Mouse (Mus musculus) lung, postnatal 0 days (tissue): ENCODE results near the gene Hspb1. TPM values are rescaled to one million over a fixed set of nuclear protein-coding genes. Genes with fewer than 3 reads are reported as not detected.

Source experiments
- ATAC-seq: fragments of 200-750 bp; cut with Nextera tagmentation; 2 replicates; pipeline ENCODE4 v1.8.0; 2017; ENCODE audit warnings: moderate library complexity
- DNase-seq: peaks from one replicate; pipeline ENCODE4 v3.0.0-alpha.2; 2016; ENCODE audit warnings: low spot score
- H3K27ac ChIP-seq: fragments of 300-500 bp; sonication (generic); 2 replicates; pipeline ENCODE4 v1.5.1; 2014; ENCODE audit warnings: antibody characterized with exemption, mild to moderate bottlenecking, low read length, mixed read lengths
- H3K27me3 ChIP-seq: fragments of 300-500 bp; sonication (generic); replicated peaks from 2 replicates; pipeline ENCODE4 v1.6.1; 2014; ENCODE audit warnings: low read length, mixed read lengths; ENCODE audit not compliant: insufficient read depth
- H3K36me3 ChIP-seq: fragments of 300-500 bp; sonication (generic); 2 replicates; pipeline ENCODE4 v1.6.1; 2014; ENCODE audit warnings: low read length, mixed read lengths; ENCODE audit not compliant: insufficient read depth
- H3K4me1 ChIP-seq: fragments of 300-500 bp; sonication (generic); 2 replicates; pipeline ENCODE4 v1.6.1; 2014; ENCODE audit warnings: antibody characterized with exemption, low read depth, low read length, mixed read lengths; ENCODE audit not compliant: insufficient read depth
- H3K4me2 ChIP-seq: fragments of 300-500 bp; sonication (generic); replicated peaks from 2 replicates; pipeline ENCODE4 v1.6.1; 2014; ENCODE audit warnings: low read depth, mild to moderate bottlenecking, low read length, moderate library complexity, mixed read lengths
- H3K4me3 ChIP-seq: fragments of 300-500 bp; sonication (generic); 2 replicates; pipeline ENCODE4 v1.5.1; 2014; ENCODE audit warnings: low read depth, low read length
- H3K9ac ChIP-seq: fragments of 300-500 bp; sonication (generic); replicated peaks from 2 replicates; pipeline ENCODE4 v1.6.1; 2014; ENCODE audit warnings: low read depth, mild to moderate bottlenecking
- H3K9me3 ChIP-seq: fragments of 300-500 bp; sonication (generic); 2 replicates; pipeline ENCODE4 v1.6.1; 2016; ENCODE audit warnings: low read length, mixed read lengths
- CTCF ChIP-seq: IDR thresholded peaks from 2 replicates; pipeline ENCODE4 v1.5.1; 2016; ENCODE audit warnings: antibody characterized with exemption, mild to moderate bottlenecking
- EP300 ChIP-seq: IDR thresholded peaks from 2 replicates; pipeline ENCODE4 v1.6.1; 2016; ENCODE audit warnings: antibody characterized with exemption, mild to moderate bottlenecking, control low read depth
- WGBS: fragments of 180-500 bp; shearing (Covaris S2); extraction: QIAGEN DNeasy Blood & Tissue Kit; methylation state at CpG from one replicate; pipeline ENCODE4 v1.1.7; 2014; 5-methylcytosine and 5-hydroxymethylcytosine counted together
- polyA plus RNA-seq: library from polyadenylated mRNA; unstranded; fragments of >200 nt; fragmentation: Nextera tagmentation; extraction: Ambion mirVana; gene quantifications from 2 replicates; pipeline ENCODE4 v1.2.1, GENCODE M21; 2015

Gene Hspb1
- polyA plus RNA-seq, 1 experiment from 2014 or later, result 248 TPM

GRCm38 (mm10) chr5:135932359-135932758, 44.6 kb downstream of the Hspb1 start:
- no peak for ATAC-seq
- Histone ChIP-seq H3K9ac (no peak overlapping the region), H3K4me2 (no peak overlapping the region), H3K9me3 (no peaks in the 10 kb centered on the region), H3K4me3 (no peak overlapping the region), H3K27ac (no peak overlapping the region), H3K36me3 (peaks cover 17% of the 10 kb centered on the region; the same call in 1 of the 2 replicates), H3K27me3 (no peaks in the 10 kb centered on the region), H3K4me1 (peaks cover 4% of the 10 kb centered on the region; the same call in 1 of the 2 replicates)
- 62% methylated on average over 2 of the region's 2 CpGs for WGBS
- peak; percentile 53 for DNase-seq
- TF ChIP-seq CTCF (no peak), EP300 (no peak)

- no peak for ATAC-seq
- no peak for DNase-seq
- 6% methylated on average over 12 of the region's 12 CpGs for WGBS
Measured at GRCm38 (mm10) chr5:135933222-135933899, 45.6 kb downstream of the Hspb1 start.

GRCm38 (mm10) chr5:135933900-135934441, 46.3 kb downstream of the Hspb1 start:
- Histone ChIP-seq H3K4me3 (peak overlapping the region; percentile 93), H3K9me3 (no peaks in the 10 kb centered on the region), H3K4me1 (peaks cover 4% of the 10 kb centered on the region; the same call in 1 of the 2 replicates), H3K27me3 (no peaks in the 10 kb centered on the region), H3K4me2 (peak overlapping the region; percentile 77), H3K27ac (peak overlapping the region; percentile 96), H3K36me3 (peaks cover 15% of the 10 kb centered on the region; the same call in 1 of the 2 replicates), H3K9ac (peak overlapping the region; percentile 66)
- DNase-seq, result peak; percentile 65
- under 1% methylated on average over 33 of the region's 35 CpGs for WGBS
- peak; percentile 51 for ATAC-seq
- TF ChIP-seq CTCF, result no peak
- no peak for TF ChIP-seq EP300

More at GRCm38 (mm10) chr5:135933222-135933899, 45.6 kb downstream of the Hspb1 start:
- TF ChIP-seq EP300, result no peak
- no peak for TF ChIP-seq CTCF
- Histone ChIP-seq H3K36me3 (peaks cover 15% of the 10 kb centered on the region; the same call in 1 of the 2 replicates), H3K9me3 (no peaks in the 10 kb centered on the region), H3K4me2 (peak overlapping the region; percentile 77), H3K9ac (peak overlapping the region; percentile 66), H3K27me3 (no peaks in the 10 kb centered on the region), H3K4me1 (peaks cover 4% of the 10 kb centered on the region; the same call in 1 of the 2 replicates), H3K4me3 (peak overlapping the region; percentile 93), H3K27ac (peak overlapping the region; percentile 96)

GRCm38 (mm10) chr5:135934481-135935175, 46.9 kb downstream of the Hspb1 start, which contains the start of gene Ywhag:
TSS of gene Ywhag (minus strand) at chr5:135934616.
- peak; percentile 86 for TF ChIP-seq CTCF
- TF ChIP-seq EP300, result peak; percentile 64
- ATAC-seq (peak; percentile 97), DNase-seq (peak; percentile 99)
- Histone ChIP-seq H3K27me3 (no peaks in the 10 kb centered on the region), H3K4me1 (peaks cover 4% of the 10 kb centered on the region; the same call in 1 of the 2 replicates), H3K9ac (peak within 1 kb of the TSS; percentile 66), H3K9me3 (no peaks in the 10 kb centered on the region), H3K4me3 (peak within 1 kb of the TSS; percentile 93), H3K4me2 (peak within 1 kb of the TSS; percentile 77), H3K36me3 (peaks cover 14% of the 10 kb centered on the region; the same call in 1 of the 2 replicates), H3K27ac (peak within 1 kb of the TSS; percentile 96)
- 0% methylated on average over 40 of the region's 48 CpGs for WGBS

DNA sequence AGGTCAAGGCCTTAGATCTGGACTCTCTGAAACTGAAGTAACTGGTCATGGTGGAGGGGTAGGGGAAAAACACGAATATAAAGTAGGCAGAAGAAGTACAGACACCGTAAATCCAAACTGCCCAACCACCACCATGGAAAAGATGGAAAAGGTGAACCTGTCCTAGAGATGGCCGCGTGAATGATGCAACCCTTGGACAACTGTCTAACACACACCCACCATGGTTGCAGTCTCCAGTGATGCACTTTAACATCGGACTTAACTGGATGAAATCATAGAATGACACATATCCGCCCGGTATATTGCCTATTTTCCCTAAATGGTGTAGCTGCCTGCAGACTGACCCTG, 47.4 kb downstream of the Hspb1 start:
- TF ChIP-seq CTCF (no peak), EP300 (no peak)
- peak overlapping the region; percentile 77 for H3K4me2 ChIP-seq
- no peaks in the 10 kb centered on the region for H3K9me3 ChIP-seq
- peaks cover 4% of the 10 kb centered on the region; the same call in 1 of the 2 replicates for H3K4me1 ChIP-seq
- H3K4me3 ChIP-seq, result 0 out of 2 replicates have a peak overlapping the region, but pooled peaks have one; percentile 93
- no peak overlapping the region for H3K9ac ChIP-seq
- H3K27ac ChIP-seq, result peak overlapping the region; percentile 96
- 45% methylated on average over 7 of the region's 7 CpGs for WGBS
- DNase-seq, result no peak
- H3K36me3 ChIP-seq, result peaks cover 9% of the 10 kb centered on the region; the same call in 1 of the 2 replicates
- no peaks in the 10 kb centered on the region for H3K27me3 ChIP-seq
- peak; percentile 4 for ATAC-seq
